ENCODE assay signal across 10 mouse cellular contexts in genomic region chr9:21135329-21135890, GRCm38 (mm10). TPM values are rescaled to one million over a fixed set of nuclear protein-coding genes. Genes with fewer than 3 reads are reported as not detected.
DNase-seq lines count a peak whose midpoint lies in the region; ATAC-seq and TF ChIP-seq lines count a peak whose summit lies in the region.
"Had no signal": no experiment of that assay in that cellular context is flagged by ENCODE, and none has a peak within 500 bp of the region (broad histone marks: within the 10 kb centered on the region; RNA-seq: fewer than 3 reads in every experiment).

No protein-coding gene starts in this region.

- no peak overlapping the region for H3K4me2 ChIP-seq in neural tube, embryonic 15.5 days

- H3K27ac ChIP-seq in kidney, adult 2 months (ENCODE audit: insufficient read depth, low read depth, low read length), result peak overlapping the region; percentile 81
- peak overlapping the region; percentile 47 for H3K27ac ChIP-seq in bone marrow macrophage, adult 2 months (ENCODE audit: insufficient read depth, low read depth, low read length)
- no peak overlapping the region for H3K27ac ChIP-seq in neural tube, embryonic 15.5 days (replicated peaks)

- 79% methylated on average over 4 of the region's 4 CpGs for WGBS in kidney, adult 2 months
- 76% methylated on average over 4 of the region's 4 CpGs for WGBS in neural tube, embryonic 15.5 days

- DNase-seq in kidney, adult 2 months, result no peak
- DNase-seq in kidney, postnatal 14 days, result no peak
- no peak for DNase-seq in retina, postnatal 1 day
- DNase-seq: cerebellum, adult 9-11 months; right cerebral cortex, postnatal 25 days had no signal

- no peak for ATAC-seq in megakaryocyte, adult 5-6 weeks (ENCODE audit: poor library complexity, severe bottlenecking)
- no peak for ATAC-seq in neural tube, embryonic 15.5 days (ENCODE audit: low FRiP score)
- ATAC-seq: hindbrain, embryonic 16.5 days had no signal

- peaks cover 7% of the 10 kb centered on the region for H3K4me1 ChIP-seq in kidney, adult 2 months (ENCODE audit: control insufficient read depth, insufficient read depth, low read length)
- H3K4me1 ChIP-seq in megakaryocyte, embryonic 14.5 days, result peaks cover 94% of the 10 kb centered on the region
- H3K4me1 ChIP-seq in bone marrow macrophage, adult 2 months (ENCODE audit: control insufficient read depth, insufficient read depth, low read length), result peaks cover 33% of the 10 kb centered on the region
- H3K4me1 ChIP-seq in neural tube, embryonic 15.5 days, result peaks cover 3% of the 10 kb centered on the region

- no peaks in the 10 kb centered on the region for H3K36me3 ChIP-seq in kidney, adult 2 months (ENCODE audit: control insufficient read depth, insufficient read depth, low read length)
- peaks cover 36% of the 10 kb centered on the region for H3K36me3 ChIP-seq in megakaryocyte, embryonic 14.5 days (replicated peaks; ENCODE audit: low read length)
- peaks cover 31% of the 10 kb centered on the region for H3K36me3 ChIP-seq in neural tube, embryonic 15.5 days

- H3K9me3 ChIP-seq in megakaryocyte, embryonic 14.5 days, result no peaks in the 10 kb centered on the region
- H3K9me3 ChIP-seq in neural tube, embryonic 15.5 days (replicated peaks), result no peaks in the 10 kb centered on the region

- H3K4me3 ChIP-seq in kidney, adult 2 months (ENCODE audit: insufficient read depth, low read depth, low read length), result no peak overlapping the region
- H3K4me3 ChIP-seq in megakaryocyte, embryonic 14.5 days (replicated peaks), result peak overlapping the region; percentile 60
- H3K4me3 ChIP-seq in bone marrow macrophage, adult 2 months (ENCODE audit: insufficient read depth, low read length), result no peak overlapping the region
- no peak overlapping the region for H3K4me3 ChIP-seq in neural tube, embryonic 15.5 days (replicated peaks)

- TF ChIP-seq CTCF in kidney, adult 2 months (conservative IDR thresholded peaks at IDR 0.05; ENCODE audit: insufficient read depth, insufficient read length, low read depth, low read length), result no peak
- no peak for TF ChIP-seq CTCF in bone marrow macrophage, adult 2 months (IDR thresholded peaks at IDR 0.05; ENCODE audit: low read depth, low read length)

- TF ChIP-seq POLR2A in kidney, adult 2 months (IDR thresholded peaks at IDR 0.05; ENCODE audit: low read depth, low read length), result no peak
- TF ChIP-seq POLR2A in bone marrow macrophage, adult 2 months (IDR thresholded peaks at IDR 0.05; ENCODE audit: borderline replicate concordance, low read depth, low read length), result no peak

- no peak overlapping the region for H3K9ac ChIP-seq in neural tube, embryonic 15.5 days (replicated peaks)

- no peaks in the 10 kb centered on the region for H3K27me3 ChIP-seq in kidney, adult 2 months (replicated peaks; ENCODE audit: control insufficient read depth, insufficient read depth, low read length)
- no peaks in the 10 kb centered on the region for H3K27me3 ChIP-seq in megakaryocyte, embryonic 14.5 days (replicated peaks)
- no peaks in the 10 kb centered on the region for H3K27me3 ChIP-seq in neural tube, embryonic 15.5 days (replicated peaks)

RNA-seq across cellular contexts. Expression of gene Tyk2, which starts 4.4 kb away (rescaled TPM):
- 17.0 and 19.0 TPM in 2 replicates for polyA plus RNA-seq in kidney, adult 2 months (2012; rRNA removed)
- 15.5 and 17.9 TPM in 2 replicates for polyA plus RNA-seq in megakaryocyte, embryonic 14.5 days (2012; ENCODE audit: insufficient read depth, low replicate concordance)
- total RNA-seq in megakaryocyte, adult 5-6 weeks (2015), result 24.9 and 30.9 TPM in 2 replicates
- total RNA-seq in megakaryocyte, adult 5-6 weeks (2017), result 33.5 and 37.0 TPM in 2 replicates
- 46.3 and 47.1 TPM in 2 replicates for polyA plus RNA-seq in bone marrow macrophage, adult 2 months (2012; ENCODE audit: insufficient read depth, insufficient read length, missing spikeins)
- polyA plus RNA-seq in neural tube, embryonic 15.5 days (2015; fragmentation: Nextera tagmentation; extraction: Ambion mirVana), result 9.9 and 12.4 TPM in 2 replicates

RNA-seq across cellular contexts. Expression of gene Cdc37, which starts 14.4 kb away (rescaled TPM):
- 53.1 and 72.6 TPM in 2 replicates for polyA plus RNA-seq in kidney, adult 2 months (2012; rRNA removed)
- 62.5 and 150 TPM in 2 replicates for polyA plus RNA-seq in megakaryocyte, embryonic 14.5 days (2012; ENCODE audit: insufficient read depth, low replicate concordance)
- total RNA-seq in megakaryocyte, adult 5-6 weeks (2015), result 39.6 and 49.0 TPM in 2 replicates
- total RNA-seq in megakaryocyte, adult 5-6 weeks (2017), result 149 and 165 TPM in 2 replicates
- 104 and 110 TPM in 2 replicates for polyA plus RNA-seq in bone marrow macrophage, adult 2 months (2012; ENCODE audit: insufficient read depth, insufficient read length, missing spikeins)
- 199 and 230 TPM in 2 replicates for polyA plus RNA-seq in neural tube, embryonic 15.5 days (2015; fragmentation: Nextera tagmentation; extraction: Ambion mirVana)

RNA-seq across cellular contexts. Expression of gene Pde4a, which starts 30.1 kb away (rescaled TPM):
- polyA plus RNA-seq in kidney, adult 2 months (2012; rRNA removed), result 7.8 and 9.0 TPM in 2 replicates
- 8.2 and 26.2 TPM in 2 replicates for polyA plus RNA-seq in megakaryocyte, embryonic 14.5 days (2012; ENCODE audit: insufficient read depth, low replicate concordance)
- 6.8 and 7.3 TPM in 2 replicates for total RNA-seq in megakaryocyte, adult 5-6 weeks (2015)
- total RNA-seq in megakaryocyte, adult 5-6 weeks (2017), result 3.0 and 3.9 TPM in 2 replicates
- polyA plus RNA-seq in bone marrow macrophage, adult 2 months (2012; ENCODE audit: insufficient read depth, insufficient read length, missing spikeins), result 13.2 and 14.2 TPM in 2 replicates
- 37.4 and 42.1 TPM in 2 replicates for polyA plus RNA-seq in neural tube, embryonic 15.5 days (2015; fragmentation: Nextera tagmentation; extraction: Ambion mirVana)

RNA-seq across cellular contexts. Expression of gene Raver1, which starts 43.6 kb away (rescaled TPM):
- polyA plus RNA-seq in kidney, adult 2 months (2012; rRNA removed), result 45.8 and 47.3 TPM in 2 replicates
- 51.7 TPM in 1 of 2 replicates, not detected in the other for polyA plus RNA-seq in megakaryocyte, embryonic 14.5 days (2012; ENCODE audit: insufficient read depth, low replicate concordance)
- total RNA-seq in megakaryocyte, adult 5-6 weeks (2015), result 36.0 and 43.0 TPM in 2 replicates
- 17.1 and 22.0 TPM in 2 replicates for total RNA-seq in megakaryocyte, adult 5-6 weeks (2017)
- 31.2 and 35.4 TPM in 2 replicates for polyA plus RNA-seq in bone marrow macrophage, adult 2 months (2012; ENCODE audit: insufficient read depth, insufficient read length, missing spikeins)
- polyA plus RNA-seq in neural tube, embryonic 15.5 days (2015; fragmentation: Nextera tagmentation; extraction: Ambion mirVana), result 25.6 and 38.0 TPM in 2 replicates

RNA-seq across cellular contexts. Expression of gene Gm38431, which starts 43.6 kb away (rescaled TPM):
- 1.1 and 2.6 TPM in 2 replicates for polyA plus RNA-seq in kidney, adult 2 months (2012; rRNA removed)
- polyA plus RNA-seq in megakaryocyte, embryonic 14.5 days (2012; ENCODE audit: insufficient read depth, low replicate concordance), result 128 and 518 TPM in 2 replicates
- total RNA-seq in megakaryocyte, adult 5-6 weeks (2015), result 43.4 and 44.9 TPM in 2 replicates
- total RNA-seq in megakaryocyte, adult 5-6 weeks (2017), result 3.8 and 5.1 TPM in 2 replicates
- 0.56 and 1.3 TPM in 2 replicates for polyA plus RNA-seq in bone marrow macrophage, adult 2 months (2012; ENCODE audit: insufficient read depth, insufficient read length, missing spikeins)
- 1.4 and 2.3 TPM in 2 replicates for polyA plus RNA-seq in neural tube, embryonic 15.5 days (2015; fragmentation: Nextera tagmentation; extraction: Ambion mirVana)
